Mouse (Mus musculus) liver, adult 2 months (tissue): ENCODE results near the gene Tyrobp.

ENCODE experiments used
- CTCF ChIP-seq: fragments of 200-500 bp; IDR thresholded peaks from 2 replicates; pipeline ENCODE4 v1.5.1; 2011; ENCODE audit warnings: low read depth, low read length, control low read depth
- POLR2A ChIP-seq: fragments of 200-500 bp; IDR thresholded peaks from 2 replicates; pipeline ENCODE4 v1.6.1; 2011; ENCODE audit warnings: low read length, control low read depth; ENCODE audit not compliant: insufficient read depth; ENCODE audit errors: extremely low read depth

DNA sequence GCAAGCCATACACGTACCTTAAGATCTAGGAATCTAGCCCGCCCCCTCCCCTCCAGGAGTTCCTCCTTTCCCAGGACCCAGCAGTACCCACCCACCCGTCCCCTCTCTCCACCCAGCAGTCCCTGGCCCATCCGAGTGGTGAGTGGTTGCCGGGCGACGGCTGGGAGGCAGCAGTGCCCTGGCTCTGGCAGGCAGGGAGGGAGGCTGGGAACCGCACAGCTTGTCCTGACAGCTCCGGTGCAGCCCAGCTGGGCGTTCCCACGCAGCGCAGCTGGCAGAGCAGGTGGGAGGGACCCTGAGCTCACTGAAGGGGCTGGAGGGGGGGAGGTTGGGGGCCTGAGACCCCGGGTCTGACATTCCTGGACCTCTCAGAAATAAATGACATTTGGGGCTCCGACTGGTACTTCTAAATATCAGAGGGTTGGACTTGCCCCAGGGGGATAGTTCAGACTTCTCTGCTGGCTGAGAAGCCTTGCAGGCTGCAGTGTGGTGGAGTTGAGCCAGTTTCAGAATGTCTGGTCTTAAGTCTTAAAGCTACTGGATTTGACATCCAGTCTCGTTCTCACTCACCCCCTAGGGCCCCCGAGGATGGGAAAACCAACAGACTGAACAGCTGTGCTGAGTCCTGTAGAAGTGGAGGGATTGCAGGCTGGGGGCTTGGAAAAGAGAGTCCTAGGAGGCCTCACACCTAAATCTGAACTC is 44.2 kb downstream of the Tyrobp start, which contains the start of the genes Kirrel2 and Nphs1:
- TF ChIP-seq CTCF (no peak), POLR2A (no peak)
